In genomic region chr1:134195571-134195970, GRCm38 (mm10) we compare ENCODE assay signal across 9 mouse cellular contexts. TPM values are rescaled to one million over a fixed set of nuclear protein-coding genes. Genes with fewer than 3 reads are reported as not detected.
DNase-seq lines count a peak whose midpoint lies in the region; ATAC-seq and TF ChIP-seq lines count a peak whose summit lies in the region.
"Had no signal": no experiment of that assay in that cellular context is flagged by ENCODE, and none has a peak within 500 bp of the region (broad histone marks: within the 10 kb centered on the region; RNA-seq: fewer than 3 reads in every experiment).

No protein-coding gene starts in this region.

- no peak for TF ChIP-seq EP300 in CH12.LX (IDR thresholded peaks at IDR 0.05; ENCODE audit: low read length)

- no peak overlapping the region for H3K4me3 ChIP-seq in kidney, embryonic 16.5 days (ENCODE audit: low read length)
- peak overlapping the region; percentile 55 to 66 (median 56) for H3K4me3 ChIP-seq in CH12.LX (replicated peaks in 1 of 3; ENCODE audit: low read depth in 2 of 3, low read length in 2 of 3, poor library complexity in 1 of 3)
- H3K4me3 ChIP-seq in liver, embryonic 16.5 days (ENCODE audit: low read depth, low read length) = no peak overlapping the region
- H3K4me3 ChIP-seq in midbrain, embryonic 14.5 days (replicated peaks; ENCODE audit: low read depth, low read length) = no peak overlapping the region
- H3K4me3 ChIP-seq: neural tube, embryonic 13.5 days had no signal

- no peak for TF ChIP-seq CTCF in CH12.LX (conservative IDR thresholded peaks at IDR 0.05 in 1 of 2, IDR thresholded peaks at IDR 0.05 in 1 of 2; ENCODE audit: low read depth in 2 of 2, low read length in 2 of 2)
- TF ChIP-seq CTCF in brain, embryonic 14.5 days (IDR thresholded peaks at IDR 0.05; ENCODE audit: borderline replicate concordance, extremely low read depth, insufficient read depth, insufficient read length) = no peak

- no peak; the same call in 1 of the 2 replicates for TF ChIP-seq POLR2A in CH12.LX (IDR thresholded peaks at IDR 0.05; ENCODE audit: low read depth, low read length)
- no peak for TF ChIP-seq POLR2A in brain, embryonic 14.5 days (IDR thresholded peaks at IDR 0.05; ENCODE audit: borderline replicate concordance, extremely low read depth, insufficient read depth, insufficient read length, poor library complexity, severe bottlenecking)

- H3K79me2 ChIP-seq in CH12.LX (replicated peaks; ENCODE audit: control insufficient read depth, extremely low read depth, insufficient read depth, poor library complexity, severe bottlenecking) = no peaks in the 10 kb centered on the region

- H3K27ac ChIP-seq in kidney, embryonic 16.5 days (ENCODE audit: low read length) = peak overlapping the region; percentile 37; the same call in 1 of the 2 replicates
- H3K27ac ChIP-seq in CH12.LX (ENCODE audit: insufficient read depth, low read depth) = peak overlapping the region; percentile 89
- no peak overlapping the region for H3K27ac ChIP-seq in liver, embryonic 16.5 days (ENCODE audit: low read length)
- no peak overlapping the region for H3K27ac ChIP-seq in midbrain, embryonic 14.5 days (replicated peaks; ENCODE audit: low read depth, low read length)
- H3K27ac ChIP-seq: neural tube, embryonic 13.5 days had no signal

- TF ChIP-seq RAD21 in CH12.LX (IDR thresholded peaks at IDR 0.05; ENCODE audit: low read depth, low read length) = no peak

- H3K4me1 ChIP-seq in kidney, embryonic 16.5 days (ENCODE audit: insufficient read depth, low read length) = peaks cover 30% of the 10 kb centered on the region
- H3K4me1 ChIP-seq in CH12.LX (ENCODE audit: control insufficient read depth in 1 of 2, insufficient read depth in 2 of 2) = peaks cover 30 to 93% of the 10 kb centered on the region in 2 experiments
- no peaks in the 10 kb centered on the region for H3K4me1 ChIP-seq in liver, embryonic 16.5 days (ENCODE audit: control insufficient read depth, low read depth, low read length)
- no peaks in the 10 kb centered on the region for H3K4me1 ChIP-seq in midbrain, embryonic 14.5 days (ENCODE audit: control insufficient read depth, insufficient read depth, low read length)

- dilution Hi-C loops in CH12.LX (cut with MboI; ENCODE audit: extremely low pct_ligation_motif_present, extremely low pct_unique_long_range_greater_than_20kb, low sequenced_read_pairs) = no loop called here

- H3K4me2 ChIP-seq in kidney, embryonic 16.5 days (replicated peaks; ENCODE audit: low read depth, low read length) = no peak overlapping the region
- H3K4me2 ChIP-seq in CH12.LX (ENCODE audit: insufficient read depth, low read depth, poor library complexity, severe bottlenecking) = peak overlapping the region; percentile 73
- no peak overlapping the region for H3K4me2 ChIP-seq in liver, embryonic 16.5 days (ENCODE audit: low read depth, low read length)
- H3K4me2 ChIP-seq in midbrain, embryonic 14.5 days (ENCODE audit: low read length) = no peak overlapping the region
- H3K4me2 ChIP-seq: neural tube, embryonic 13.5 days had no signal

- 27% methylated on average over 3 of the region's 3 CpGs for WGBS in kidney, embryonic 16.5 days
- 12% methylated on average over 3 of the region's 3 CpGs for WGBS in liver, embryonic 16.5 days (ENCODE audit: insufficient replicate concordance)
- WGBS in midbrain, embryonic 14.5 days = 53% methylated on average over 3 of the region's 3 CpGs

- no peaks in the 10 kb centered on the region for H3K36me3 ChIP-seq in kidney, embryonic 16.5 days (ENCODE audit: insufficient read depth, low read length)
- H3K36me3 ChIP-seq in CH12.LX (replicated peaks in 1 of 2; ENCODE audit: control insufficient read depth in 1 of 2, insufficient read depth in 1 of 2, low read length in 1 of 2) = no peaks in the 10 kb centered on the region
- H3K36me3 ChIP-seq in liver, embryonic 16.5 days (ENCODE audit: control insufficient read depth, insufficient read depth) = no peaks in the 10 kb centered on the region
- no peaks in the 10 kb centered on the region for H3K36me3 ChIP-seq in midbrain, embryonic 14.5 days (ENCODE audit: control insufficient read depth, insufficient read depth, low read length)
- H3K36me3 ChIP-seq: neural tube, embryonic 13.5 days had no signal

- DNase-seq in kidney, postnatal 14 days = no peak
- peak; percentile 55 for DNase-seq in CH12.LX (ENCODE audit: extremely low read depth)
- peak; percentile 50 for DNase-seq in brain, embryonic 14.5 days (ENCODE audit: low read depth)
- no peak for DNase-seq in adrenal gland, postnatal 10 days
- no peak for DNase-seq in midbrain, embryonic 14.5 days

- H3K27me3 ChIP-seq in kidney, embryonic 16.5 days (ENCODE audit: insufficient read depth, low read length) = no peaks in the 10 kb centered on the region
- no peaks in the 10 kb centered on the region for H3K27me3 ChIP-seq in CH12.LX (replicated peaks)
- no peaks in the 10 kb centered on the region for H3K27me3 ChIP-seq in liver, embryonic 16.5 days (ENCODE audit: control insufficient read depth, insufficient read depth, low read depth, low read length)
- H3K27me3 ChIP-seq in midbrain, embryonic 14.5 days (ENCODE audit: control insufficient read depth, insufficient read depth, low read length) = no peaks in the 10 kb centered on the region
- H3K27me3 ChIP-seq: neural tube, embryonic 13.5 days had no signal

- in situ Hi-C loops in CH12.LX (cut with MboI; ENCODE audit: low pct_ligation_motif_present, low pct_unique_long_range_greater_than_20kb, low sequenced_read_pairs) = loop anchor here (5.0 to 10.0 kb wide), 2 partner anchors 37 to 99 kb away; no protein-coding TSS in a partner anchor

- H3K9me3 ChIP-seq in kidney, embryonic 16.5 days (ENCODE audit: low read length) = no peaks in the 10 kb centered on the region
- no peaks in the 10 kb centered on the region for H3K9me3 ChIP-seq in CH12.LX (replicated peaks; ENCODE audit: low read length)
- H3K9me3 ChIP-seq in liver, embryonic 16.5 days (replicated peaks; ENCODE audit: control insufficient read depth, low read length) = no peaks in the 10 kb centered on the region
- no peaks in the 10 kb centered on the region for H3K9me3 ChIP-seq in midbrain, embryonic 14.5 days (ENCODE audit: control insufficient read depth, low read length)
- H3K9me3 ChIP-seq: neural tube, embryonic 13.5 days had no signal

- 0 out of 2 replicates have a peak overlapping the region, but pooled peaks have one; percentile 22 for H3K9ac ChIP-seq in kidney, embryonic 16.5 days (replicated peaks; ENCODE audit: low read length)
- H3K9ac ChIP-seq in CH12.LX (ENCODE audit: insufficient read depth, low read depth) = peak overlapping the region; percentile 64
- H3K9ac ChIP-seq in liver, embryonic 16.5 days (ENCODE audit: low read depth, low read length) = no peak overlapping the region
- H3K9ac ChIP-seq in midbrain, embryonic 14.5 days (replicated peaks; ENCODE audit: low read length) = no peak overlapping the region
- H3K9ac ChIP-seq: neural tube, embryonic 13.5 days had no signal

- ATAC-seq in kidney, embryonic 16.5 days (ENCODE audit: low FRiP score, low TSS enrichment) = no peak
- ATAC-seq in liver, embryonic 16.5 days (ENCODE audit: low read depth) = peak; percentile 40; the same call in 1 of the 2 replicates
- no peak for ATAC-seq in midbrain, embryonic 14.5 days (ENCODE audit: low FRiP score, low TSS enrichment)

TF ChIP-seq in CH12.LX, 34 proteins besides CTCF, POLR2A, EP300 and RAD21 (continues in another document):
- no peak for TF ChIP-seq TCF12 (IDR thresholded peaks at IDR 0.05; ENCODE audit: low read depth, low read length)
- no peak for TF ChIP-seq RCOR1 (conservative IDR thresholded peaks at IDR 0.05; ENCODE audit: low read depth, low read length)
- no peak for TF ChIP-seq ZMIZ1 (IDR thresholded peaks at IDR 0.05; ENCODE audit: low read depth, low read length)
- no peak for TF ChIP-seq POLR2AphosphoS2 (IDR thresholded peaks at IDR 0.05; ENCODE audit: low read depth, low read length)
- TF ChIP-seq BHLHE40 (IDR thresholded peaks at IDR 0.05; ENCODE audit: low read depth, low read length) = no peak
- TF ChIP-seq JUND (conservative IDR thresholded peaks at IDR 0.05; ENCODE audit: low read depth, low read length) = no peak
- TF ChIP-seq MAX (IDR thresholded peaks at IDR 0.05; ENCODE audit: low read length) = no peak
- no peak for TF ChIP-seq MXI1 (IDR thresholded peaks at IDR 0.05; ENCODE audit: low read depth, low read length)
- TF ChIP-seq GABPA (IDR thresholded peaks at IDR 0.05; ENCODE audit: insufficient replicate concordance, low read depth, low read length) = no peak
- no peak for TF ChIP-seq MEF2A (IDR thresholded peaks at IDR 0.05; ENCODE audit: borderline replicate concordance, low read depth, low read length)
- no peak for TF ChIP-seq USF2 (conservative IDR thresholded peaks at IDR 0.05; ENCODE audit: low read depth, low read length)

RNA-seq across cellular contexts. Expression of gene Mybph, which starts 2.3 kb away (rescaled TPM):
- polyA plus RNA-seq in kidney, embryonic 16.5 days (2015; fragmentation: Nextera tagmentation; extraction: Ambion mirVana) = 1.6 and 1.7 TPM in 2 replicates
- total RNA-seq in CH12.LX (2012; rRNA removed) (0.25 TPM in 2 replicates), CH12.LX (2014; rRNA removed) (0.51 and 0.62 TPM in 2 replicates)
- polyA plus RNA-seq in CH12.LX (2012; ENCODE audit: insufficient read length, low read depth) = 2.4 and 3.0 TPM in 2 replicates
- 0.98 and 1.4 TPM in 2 replicates for polyA plus RNA-seq in brain, embryonic 14.5 days (2012; rRNA removed)
- 0.55 and 1.7 TPM in 2 replicates for polyA plus RNA-seq in liver, embryonic 16.5 days (2015; fragmentation: Nextera tagmentation; extraction: Ambion mirVana)
- total RNA-seq in adrenal gland, postnatal 10 days (2021) = 1 to 10 TPM; 4.2 to 5.0 TPM
- 0.12 TPM in 1 of 2 replicates, not detected in the other for polyA plus RNA-seq in midbrain, embryonic 14.5 days (2014; fragmentation: Nextera tagmentation; extraction: Ambion mirVana)
- total RNA-seq: layer of hippocampus, adult 18-20 months had no signal

RNA-seq across cellular contexts. Expression of gene Chil1, which starts 13.6 kb away (rescaled TPM):
- polyA plus RNA-seq in kidney, embryonic 16.5 days (2015; fragmentation: Nextera tagmentation; extraction: Ambion mirVana) = 0.85 and 1.4 TPM in 2 replicates
- total RNA-seq in CH12.LX (2012; rRNA removed) = 1.5 and 1.7 TPM in 2 replicates
- 6.1 and 6.3 TPM in 2 replicates for total RNA-seq in CH12.LX (2014; rRNA removed)
- polyA plus RNA-seq in CH12.LX (2012; ENCODE audit: insufficient read length, low read depth) = 6.7 and 10.2 TPM in 2 replicates
- polyA plus RNA-seq in brain, embryonic 14.5 days (2012; rRNA removed) = 2.0 and 2.6 TPM in 2 replicates
- 16.1 and 19.9 TPM in 2 replicates for polyA plus RNA-seq in liver, embryonic 16.5 days (2015; fragmentation: Nextera tagmentation; extraction: Ambion mirVana)
- 1 to 10 TPM; 1.4 to 2.4 TPM for total RNA-seq in adrenal gland, postnatal 10 days (2021)
- polyA plus RNA-seq in midbrain, embryonic 14.5 days (2014; fragmentation: Nextera tagmentation; extraction: Ambion mirVana) = 3.6 and 3.7 TPM in 2 replicates

RNA-seq across cellular contexts. Expression of gene Adora1, which starts 39.7 kb away (rescaled TPM):
- 10.4 and 10.6 TPM in 2 replicates for polyA plus RNA-seq in kidney, embryonic 16.5 days (2015; fragmentation: Nextera tagmentation; extraction: Ambion mirVana)
- not detected in 2 replicates for total RNA-seq in CH12.LX (2012; rRNA removed)
- not detected in 2 replicates for total RNA-seq in CH12.LX (2014; rRNA removed)
- polyA plus RNA-seq in CH12.LX (2012; ENCODE audit: insufficient read length, low read depth) = 0.10 and 0.20 TPM in 2 replicates
- polyA plus RNA-seq in brain, embryonic 14.5 days (2012; rRNA removed) = 12.9 and 15.2 TPM in 2 replicates
- polyA plus RNA-seq in liver, embryonic 16.5 days (2015; fragmentation: Nextera tagmentation; extraction: Ambion mirVana) = 2.3 and 3.6 TPM in 2 replicates
- total RNA-seq in adrenal gland, postnatal 10 days (2021) = 10 to 100 TPM; 70.4 to 83.0 TPM
- polyA plus RNA-seq in midbrain, embryonic 14.5 days (2014; fragmentation: Nextera tagmentation; extraction: Ambion mirVana) = 7.3 and 10.6 TPM in 2 replicates

Comparison
In these comparisons a context has a peak if more than half of its experiments do, and no peak if none do; other contexts are left out.
1. H3K27ac ChIP-seq: peak in kidney, embryonic 16.5 days (single experiment) and CH12.LX (single experiment); none in liver, embryonic 16.5 days (single experiment) and midbrain, embryonic 14.5 days (single experiment).
2. H3K4me3 ChIP-seq: peak in CH12.LX (3 of 3); none in kidney, embryonic 16.5 days (single experiment), liver, embryonic 16.5 days (single experiment) and midbrain, embryonic 14.5 days (single experiment).
3. H3K9ac ChIP-seq: peak in kidney, embryonic 16.5 days (single experiment) and CH12.LX (single experiment); none in liver, embryonic 16.5 days (single experiment) and midbrain, embryonic 14.5 days (single experiment).
4. DNase-seq: peak in CH12.LX (single experiment) and brain, embryonic 14.5 days (single experiment); none in kidney, postnatal 14 days (single experiment), adrenal gland, postnatal 10 days (single experiment) and midbrain, embryonic 14.5 days (single experiment).